Mouse (Mus musculus): Measurements from ENCODE around the gene Mab21l1. TPM values are rescaled to one million over a fixed set of nuclear protein-coding genes. Genes with fewer than 3 reads are reported as not detected.

Gene Mab21l1
- 53.0 and 76.3 TPM in 2 replicates for polyA plus RNA-seq (2012; rRNA removed)

DNA sequence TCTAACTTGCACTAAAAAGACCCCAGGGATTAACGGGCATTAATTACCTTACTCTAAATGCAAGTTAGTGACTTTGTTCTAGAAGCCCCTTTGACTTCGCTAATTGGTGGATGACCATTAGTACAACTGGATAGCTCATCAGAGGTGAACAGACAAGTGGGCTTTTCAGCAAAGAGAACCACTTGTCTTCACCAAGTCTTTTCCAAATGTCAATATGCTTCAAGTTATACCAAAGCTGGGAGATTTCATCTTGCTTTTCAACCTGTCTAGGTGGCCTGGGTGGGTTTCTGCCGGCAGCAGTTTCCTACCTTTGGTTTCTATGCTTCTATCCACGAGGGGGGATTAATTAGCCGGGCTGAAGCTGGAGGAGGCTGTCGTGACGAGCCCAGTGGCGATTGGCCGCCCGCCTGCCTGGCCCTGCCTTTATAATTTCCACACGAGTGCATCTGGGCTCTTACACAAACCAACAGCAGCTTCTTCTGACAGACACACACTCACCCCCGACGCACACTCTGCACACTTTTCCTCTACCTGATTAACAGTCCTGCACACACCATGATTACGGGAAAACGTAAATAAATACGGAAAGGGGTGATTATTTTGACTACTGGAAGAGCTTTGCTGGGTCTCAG is at the start of gene Mab21l1:
Gene Mab21l1 (plus strand): TSS at position 455 of the 632 bp plus-strand sequence.

Data from central nervous system, embryonic 14 days (tissue).